Mouse (Mus musculus) kidney, embryonic 14.5 days (tissue): ENCODE measurements around the gene Trim68. TPM values are rescaled to one million over a fixed set of nuclear protein-coding genes. Genes with fewer than 3 reads are reported as not detected.
A peak's percentile ranks its signal among the peaks of the same experiment; 100 is the strongest.

Experiments
- ATAC-seq: fragments of 200-750 bp; cut with Nextera tagmentation; 2 replicates; pipeline ENCODE4 v1.8.0; 2017; ENCODE audit warnings: moderate number of reproducible peaks, mild to moderate bottlenecking, moderate TSS enrichment, moderate library complexity; ENCODE audit not compliant: low FRiP score, low TSS enrichment
- H3K27ac ChIP-seq: fragments of 300-500 bp; sonication (generic); 2 replicates; pipeline ENCODE4 v1.5.1; 2014; ENCODE audit warnings: low read depth, mild to moderate bottlenecking, low read length, moderate library complexity, mixed read lengths
- H3K27me3 ChIP-seq: fragments of 300-500 bp; sonication (generic); 2 replicates; pipeline ENCODE4 v1.6.1; 2014; ENCODE audit warnings: mild to moderate bottlenecking, low read length; ENCODE audit not compliant: control insufficient read depth, insufficient read depth
- H3K36me3 ChIP-seq: fragments of 300-500 bp; sonication (generic); 2 replicates; pipeline ENCODE4 v1.6.1; 2014; ENCODE audit warnings: low read length, mixed read lengths; ENCODE audit not compliant: control insufficient read depth, insufficient read depth
- H3K4me1 ChIP-seq: fragments of 300-500 bp; sonication (generic); 2 replicates; pipeline ENCODE4 v1.6.1; 2014; ENCODE audit warnings: low read length, mixed read lengths; ENCODE audit not compliant: control insufficient read depth, insufficient read depth
- H3K4me2 ChIP-seq: fragments of 300-500 bp; sonication (generic); replicated peaks from 2 replicates; pipeline ENCODE4 v1.6.1; 2014; ENCODE audit warnings: low read depth, mild to moderate bottlenecking, low read length
- H3K4me3 ChIP-seq: fragments of 300-500 bp; sonication (generic); 2 replicates; pipeline ENCODE4 v1.5.1; 2014; ENCODE audit warnings: mild to moderate bottlenecking, low read length
- H3K9ac ChIP-seq: fragments of 300-500 bp; sonication (generic); 2 replicates; pipeline ENCODE4 v1.6.1; 2014; ENCODE audit warnings: low read depth, mild to moderate bottlenecking, low read length, moderate library complexity
- H3K9me3 ChIP-seq: fragments of 300-500 bp; sonication (generic); 2 replicates; pipeline ENCODE4 v1.6.1; 2016; ENCODE audit warnings: low read length; ENCODE audit not compliant: control insufficient read depth
- WGBS: fragments of 180-500 bp; shearing (Covaris S2); extraction: QIAGEN DNeasy Blood & Tissue Kit; methylation state at CpG from one replicate; pipeline ENCODE4 v1.1.7; 2014; 5-methylcytosine and 5-hydroxymethylcytosine counted together
- polyA plus RNA-seq: library from polyadenylated mRNA; unstranded; fragments of >200 nt; fragmentation: Nextera tagmentation; extraction: Ambion mirVana; gene quantifications from 2 replicates; pipeline ENCODE4 v1.2.1, GENCODE M21; 2014

Trim68 gene
- 10.4 and 15.4 TPM in 2 replicates for polyA plus RNA-seq

GRCm38 (mm10) chr7:102686944-102687501 is at the start of gene Trim68:
TSS of gene Trim68 (minus strand) at chr7:102687327.
- Histone ChIP-seq H3K4me3 (peak within 1 kb of the TSS; percentile 64), H3K36me3 (no peaks in the 10 kb centered on the region; the same call in 1 of the 2 replicates), H3K27me3 (no peaks in the 10 kb centered on the region), H3K4me2 (peak within 1 kb of the TSS; percentile 56), H3K9ac (peak within 1 kb of the TSS; percentile 76), H3K9me3 (no peaks in the 10 kb centered on the region), H3K4me1 (no peaks in the 10 kb centered on the region), H3K27ac (no peak within 1 kb of the TSS)
- under 1% methylated on average over 40 of the region's 40 CpGs for WGBS
- peak; percentile 100 for ATAC-seq

GRCm38 (mm10) chr7:102733793-102734192 is 46.7 kb upstream of the Trim68 start:
- Histone ChIP-seq H3K9ac (no peak overlapping the region), H3K4me1 (no peaks in the 10 kb centered on the region), H3K4me2 (no peak overlapping the region), H3K36me3 (no peaks in the 10 kb centered on the region), H3K27ac (no peak overlapping the region), H3K9me3 (no peaks in the 10 kb centered on the region), H3K4me3 (no peak overlapping the region), H3K27me3 (no peaks in the 10 kb centered on the region)
- 14% methylated on average over 1 of the region's 1 CpGs for WGBS
- no peak for ATAC-seq

- no peaks in the 10 kb centered on the region for H3K4me1 ChIP-seq
- no peaks in the 10 kb centered on the region for H3K27me3 ChIP-seq
- ATAC-seq, result no peak
- no peaks in the 10 kb centered on the region for H3K9me3 ChIP-seq
- no peaks in the 10 kb centered on the region for H3K36me3 ChIP-seq
- no peak within 1 kb of the TSS for H3K9ac ChIP-seq
- no peak within 1 kb of the TSS for H3K27ac ChIP-seq
- no peak within 1 kb of the TSS for H3K4me3 ChIP-seq
- no peak within 1 kb of the TSS for H3K4me2 ChIP-seq
Observed at GRCm38 (mm10) chr7:102727391-102727790, 40.3 kb upstream of the Trim68 start, which contains the start of gene Olfr559. TSS of gene Olfr559 (minus strand) at chr7:102727491.

- Histone ChIP-seq H3K9me3 (no peaks in the 10 kb centered on the region), H3K4me3 (no peak within 1 kb of the TSS)
- 46% methylated on average over 1 of the region's 1 CpGs for WGBS
Observed at GRCm38 (mm10) chr7:102718970-102719369, 31.8 kb upstream of the Trim68 start, which contains the start of gene Olfr33. TSS of gene Olfr33 (minus strand) at chr7:102719070.

DNA sequence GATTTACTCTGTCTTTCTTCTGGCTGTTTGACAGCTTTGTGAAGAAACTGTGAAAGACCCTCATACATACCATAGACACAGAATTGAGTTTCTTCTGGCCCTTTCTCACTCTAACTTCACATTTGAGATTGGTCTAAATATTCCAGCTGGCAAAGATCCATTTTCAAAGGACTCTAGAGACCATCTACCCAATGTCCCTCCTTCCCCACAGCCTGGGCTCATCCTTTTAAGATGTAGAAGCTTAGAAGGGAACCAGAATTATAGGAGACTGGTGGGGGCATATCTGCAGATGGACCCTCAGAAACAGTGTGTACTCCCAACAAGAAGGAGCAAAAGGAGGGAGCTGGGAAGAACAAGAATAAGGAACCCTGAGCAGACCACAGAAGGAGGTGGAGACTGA is 14.8 kb upstream of the Trim68 start, which contains the start of gene Olfr558:
Gene Olfr558, plus strand, starts transcription at position 301 of the 400 bp plus-strand sequence.
- no peaks in the 10 kb centered on the region for H3K36me3 ChIP-seq
- H3K4me3 ChIP-seq, result no peak within 1 kb of the TSS
- no peaks in the 10 kb centered on the region for H3K9me3 ChIP-seq
- no peaks in the 10 kb centered on the region for H3K27me3 ChIP-seq
- H3K9ac ChIP-seq, result no peak within 1 kb of the TSS
- H3K4me2 ChIP-seq, result no peak within 1 kb of the TSS
- no peak within 1 kb of the TSS for H3K27ac ChIP-seq
- H3K4me1 ChIP-seq, result no peaks in the 10 kb centered on the region
- no peak for ATAC-seq

More at GRCm38 (mm10) chr7:102718970-102719369, 31.8 kb upstream of the Trim68 start, which contains the start of gene Olfr33:
- Histone ChIP-seq H3K27ac (no peak within 1 kb of the TSS), H3K27me3 (no peaks in the 10 kb centered on the region), H3K36me3 (no peaks in the 10 kb centered on the region), H3K4me2 (no peak within 1 kb of the TSS), H3K9ac (no peak within 1 kb of the TSS), H3K4me1 (no peaks in the 10 kb centered on the region)
- no peak for ATAC-seq

GRCm38 (mm10) chr7:102698461-102698860 is 11.3 kb upstream of the Trim68 start:
- H3K9ac ChIP-seq, result no peak overlapping the region
- H3K4me2 ChIP-seq, result no peak overlapping the region
- ATAC-seq, result no peak
- no peaks in the 10 kb centered on the region for H3K4me1 ChIP-seq
- no peak overlapping the region for H3K4me3 ChIP-seq
- H3K36me3 ChIP-seq, result no peaks in the 10 kb centered on the region
- no peaks in the 10 kb centered on the region for H3K9me3 ChIP-seq
- no peak overlapping the region for H3K27ac ChIP-seq
- H3K27me3 ChIP-seq, result no peaks in the 10 kb centered on the region
- WGBS, result 88% methylated on average over 7 of the region's 7 CpGs

DNA sequence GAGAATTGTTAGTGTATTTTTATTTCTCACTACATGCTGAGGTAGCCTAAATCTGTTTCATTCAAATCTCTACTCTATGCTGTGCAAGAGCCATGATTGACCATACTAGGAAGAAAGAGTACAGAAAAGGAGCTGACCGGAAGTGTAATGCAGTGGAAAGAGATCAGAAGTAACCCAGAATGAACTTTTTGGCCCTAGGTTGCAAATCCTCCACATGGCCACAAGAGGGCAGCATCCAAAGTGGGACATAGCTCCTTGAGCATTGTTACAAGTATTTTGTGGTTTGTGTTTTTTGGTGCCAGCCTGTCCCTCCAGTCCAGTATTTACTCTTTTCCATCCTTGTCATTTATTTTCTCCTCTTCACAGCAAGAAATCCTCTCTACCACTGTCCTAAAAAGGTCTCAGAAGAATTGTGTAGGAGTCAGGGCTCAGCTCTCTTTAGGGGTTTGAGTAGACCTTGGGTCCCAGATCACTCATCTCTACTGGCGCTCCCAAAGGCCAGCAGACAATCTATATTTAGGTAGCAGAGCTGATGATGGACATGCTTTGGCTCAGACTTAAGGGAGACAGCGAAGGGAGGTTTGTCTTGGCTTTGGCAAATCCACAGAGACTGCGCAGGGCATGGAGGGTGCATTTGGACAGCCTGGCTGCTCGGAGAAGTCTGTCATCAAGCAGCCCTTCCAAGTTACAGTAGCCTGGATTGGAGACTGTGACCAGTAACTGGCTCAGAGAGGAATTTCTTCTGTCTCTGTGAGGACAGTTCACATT is 8.4 kb upstream of the Trim68 start, which contains the start of gene Olfr557:
Gene Olfr557, plus strand, starts transcription at position 553 of the 768 bp plus-strand sequence.
- H3K4me2 ChIP-seq, result no peak within 1 kb of the TSS
- ATAC-seq, result no peak
- no peaks in the 10 kb centered on the region for H3K36me3 ChIP-seq
- H3K4me3 ChIP-seq, result no peak within 1 kb of the TSS
- no peaks in the 10 kb centered on the region for H3K27me3 ChIP-seq
- no peak within 1 kb of the TSS for H3K27ac ChIP-seq
- WGBS, result 77% methylated on average over 5 of the region's 5 CpGs
- no peaks in the 10 kb centered on the region for H3K4me1 ChIP-seq
- H3K9ac ChIP-seq, result no peak within 1 kb of the TSS
- H3K9me3 ChIP-seq, result no peaks in the 10 kb centered on the region; the same call in 1 of the 2 replicates

- 83% methylated on average over 1 of the region's 1 CpGs for WGBS
- H3K4me3 ChIP-seq, result no peak overlapping the region
- no peaks in the 10 kb centered on the region for H3K27me3 ChIP-seq
- H3K36me3 ChIP-seq, result no peaks in the 10 kb centered on the region; the same call in 1 of the 2 replicates
- H3K27ac ChIP-seq, result no peak overlapping the region
- no peaks in the 10 kb centered on the region for H3K9me3 ChIP-seq
- no peak overlapping the region for H3K9ac ChIP-seq
- no peak overlapping the region for H3K4me2 ChIP-seq
- ATAC-seq, result no peak
- no peaks in the 10 kb centered on the region for H3K4me1 ChIP-seq
Observed at GRCm38 (mm10) chr7:102681916-102682315, 5.2 kb downstream of the Trim68 start.

DNA sequence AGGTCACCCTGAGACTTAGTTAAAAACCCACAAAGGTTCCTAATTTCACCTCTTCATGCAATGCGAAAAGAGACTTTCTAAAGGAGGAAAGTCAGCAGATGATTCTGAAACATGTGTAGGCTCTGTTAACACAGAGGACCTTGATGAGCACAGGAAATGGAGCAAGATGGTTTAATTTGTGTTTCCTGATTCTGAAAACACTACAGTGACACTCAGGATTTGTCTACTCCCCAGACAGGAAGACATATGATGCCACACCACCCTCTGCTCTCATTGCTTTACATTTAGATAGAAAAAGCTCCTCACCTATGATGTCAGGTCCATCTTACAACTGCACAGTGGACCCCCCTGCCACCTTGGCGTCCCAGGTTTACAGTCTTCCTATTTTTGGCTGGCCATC is 10.9 kb downstream of the Trim68 start:
- Histone ChIP-seq H3K9ac (no peak overlapping the region), H3K27ac (no peak overlapping the region), H3K4me3 (no peak overlapping the region), H3K27me3 (no peaks in the 10 kb centered on the region), H3K9me3 (no peaks in the 10 kb centered on the region), H3K4me1 (no peaks in the 10 kb centered on the region), H3K36me3 (no peaks in the 10 kb centered on the region), H3K4me2 (no peak overlapping the region)
- no peak for ATAC-seq
- 88% methylated on average over 2 of the region's 2 CpGs for WGBS
